Mouse (Mus musculus): ENCODE results near the gene Adck1. TPM values are rescaled to one million over a fixed set of nuclear protein-coding genes. Genes with fewer than 3 reads are reported as not detected.
"Not testable (repeated sequence)": the region's sequence is repeated elsewhere in the genome, so short reads cannot be mapped to it uniquely, and the experiment has no call there.

Adck1 gene
- 21.0 and 27.8 TPM in 2 replicates for polyA plus RNA-seq (2014; fragmentation: Nextera tagmentation; extraction: Ambion mirVana)

DNA sequence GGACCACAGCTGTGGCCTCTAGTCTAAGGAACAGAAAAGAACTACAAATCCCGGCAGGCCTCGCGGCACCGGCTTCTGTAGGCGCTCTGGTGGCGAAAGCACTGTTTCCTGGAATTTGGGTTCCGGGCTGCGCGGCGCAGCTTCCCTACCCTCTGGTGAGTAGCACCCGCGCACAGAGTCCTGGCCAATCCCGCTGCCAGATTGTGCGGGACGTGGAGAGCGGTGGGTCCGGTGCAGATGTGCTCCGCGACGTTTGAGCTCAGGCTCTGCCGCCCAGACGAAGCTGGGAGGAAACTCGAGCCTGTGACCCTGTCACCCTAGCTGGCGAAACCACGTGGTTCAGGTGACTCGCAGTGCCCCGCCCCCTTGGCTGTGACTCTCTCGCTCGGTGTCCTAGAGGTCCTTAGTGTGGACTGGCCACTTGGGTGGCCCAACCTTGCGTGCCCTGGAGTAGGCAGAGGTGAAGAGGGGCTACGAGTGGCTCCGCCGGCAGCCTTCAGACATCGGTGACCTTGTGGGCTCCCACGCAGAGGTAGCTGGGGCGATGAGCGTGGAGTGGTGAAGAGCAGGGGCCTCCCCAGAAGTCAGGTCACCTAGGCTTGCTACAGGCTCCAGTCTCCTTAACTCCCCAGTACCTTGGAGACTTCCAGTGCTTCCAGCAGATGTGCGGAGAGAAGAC, at the start of gene Adck1:
Adck1 (plus strand) TSS at position 114 of the 679 bp plus-strand sequence.
- 0 out of 2 replicates have a peak within 1 kb of the TSS, but pooled peaks have one; percentile 10 for H3K27ac ChIP-seq (ENCODE audit: low read depth, low read length)
- DNase-seq (ENCODE audit: low spot score) (peak; percentile 96), ATAC-seq (peak; percentile 98)
- WGBS, result under 1% methylated on average over 38 of the region's 38 CpGs
- peak within 1 kb of the TSS; percentile 85 for H3K4me2 ChIP-seq (ENCODE audit: low read length)
- H3K9me3 ChIP-seq (replicated peaks; ENCODE audit: control insufficient read depth, low read length), result no peaks in the 10 kb centered on the region
- H3K36me3 ChIP-seq (ENCODE audit: control insufficient read depth, insufficient read depth, low read length), result no peaks in the 10 kb centered on the region
- no peaks in the 10 kb centered on the region for H3K27me3 ChIP-seq (replicated peaks; ENCODE audit: control insufficient read depth, insufficient read depth, low read length)
- peak within 1 kb of the TSS; percentile 73 for H3K4me3 ChIP-seq (ENCODE audit: low read depth, low read length)
- H3K4me1 ChIP-seq (ENCODE audit: control insufficient read depth, insufficient read depth, low read length), result no peaks in the 10 kb centered on the region
- peak within 1 kb of the TSS; percentile 66 for H3K9ac ChIP-seq (ENCODE audit: low read length)

DNA sequence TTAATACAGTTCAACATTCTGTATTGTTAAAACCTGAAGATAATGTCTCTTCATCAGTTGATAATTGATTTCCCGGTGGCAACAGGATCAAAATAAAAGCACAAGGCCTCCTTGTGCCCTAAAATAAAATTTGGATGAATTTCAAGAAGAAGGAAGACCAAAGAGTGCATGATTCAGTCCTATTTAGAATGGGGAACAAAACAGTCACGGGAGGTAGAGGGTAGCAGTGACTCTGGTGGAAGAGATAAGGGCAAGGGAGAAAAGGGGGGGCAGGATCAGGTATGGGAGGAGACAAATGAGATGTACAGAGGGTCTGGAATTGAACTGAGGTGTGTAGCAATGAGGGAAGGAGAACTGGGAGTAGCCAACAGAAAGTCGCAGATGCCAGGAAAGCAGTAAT, 45.8 kb upstream of the Adck1 start:
- Histone ChIP-seq H3K4me2 (ENCODE audit: low read length) (no peak overlapping the region), H3K9me3 (replicated peaks; ENCODE audit: control insufficient read depth, low read length) (no peaks in the 10 kb centered on the region), H3K27ac (ENCODE audit: low read depth, low read length) (no peak overlapping the region), H3K27me3 (replicated peaks; ENCODE audit: control insufficient read depth, insufficient read depth, low read length) (no peaks in the 10 kb centered on the region), H3K4me1 (ENCODE audit: control insufficient read depth, insufficient read depth, low read length) (no peaks in the 10 kb centered on the region), H3K36me3 (ENCODE audit: control insufficient read depth, insufficient read depth, low read length) (no peaks in the 10 kb centered on the region), H3K4me3 (ENCODE audit: low read depth, low read length) (no peak overlapping the region), H3K9ac (ENCODE audit: low read length) (no peak overlapping the region)
- ATAC-seq (no peak), DNase-seq (ENCODE audit: low spot score) (no peak)
- WGBS, result 75% methylated on average over 3 of the region's 3 CpGs

DNA sequence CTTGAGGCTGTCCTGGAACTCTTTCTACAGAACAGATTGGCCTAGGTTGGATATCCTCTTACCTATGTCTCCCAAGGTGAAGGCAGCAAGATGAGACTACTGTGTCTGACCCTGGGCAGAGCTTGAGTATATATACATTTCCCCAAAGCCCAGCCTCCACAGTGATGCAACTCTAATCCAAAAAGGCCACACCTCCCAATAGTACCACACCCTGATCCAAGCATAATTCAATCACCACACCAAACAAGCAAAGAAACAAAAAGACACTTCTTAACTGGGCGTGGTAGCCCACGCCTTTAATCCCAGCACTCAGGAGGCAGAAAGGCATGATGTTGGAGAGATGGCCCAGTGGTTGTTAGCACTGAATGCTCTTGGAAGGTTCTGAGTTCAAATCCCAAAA, 36.4 kb upstream of the Adck1 start, which contains the start of gene Gm5039:
Gm5039 (minus strand) TSS at position 101 of the 400 bp plus-strand sequence.
- not testable (repeated sequence) for H3K4me1 ChIP-seq (ENCODE audit: control insufficient read depth, insufficient read depth, low read length); H3K4me2 ChIP-seq (ENCODE audit: low read length); DNase-seq (ENCODE audit: low spot score); H3K4me3 ChIP-seq (ENCODE audit: low read depth, low read length); H3K27me3 ChIP-seq (replicated peaks; ENCODE audit: control insufficient read depth, insufficient read depth, low read length); ATAC-seq; H3K9ac ChIP-seq (ENCODE audit: low read length); H3K27ac ChIP-seq (ENCODE audit: low read depth, low read length); H3K36me3 ChIP-seq (ENCODE audit: control insufficient read depth, insufficient read depth, low read length); H3K9me3 ChIP-seq (replicated peaks; ENCODE audit: control insufficient read depth, low read length)
- 95% methylated on average over 2 of the region's 2 CpGs for WGBS

DNA sequence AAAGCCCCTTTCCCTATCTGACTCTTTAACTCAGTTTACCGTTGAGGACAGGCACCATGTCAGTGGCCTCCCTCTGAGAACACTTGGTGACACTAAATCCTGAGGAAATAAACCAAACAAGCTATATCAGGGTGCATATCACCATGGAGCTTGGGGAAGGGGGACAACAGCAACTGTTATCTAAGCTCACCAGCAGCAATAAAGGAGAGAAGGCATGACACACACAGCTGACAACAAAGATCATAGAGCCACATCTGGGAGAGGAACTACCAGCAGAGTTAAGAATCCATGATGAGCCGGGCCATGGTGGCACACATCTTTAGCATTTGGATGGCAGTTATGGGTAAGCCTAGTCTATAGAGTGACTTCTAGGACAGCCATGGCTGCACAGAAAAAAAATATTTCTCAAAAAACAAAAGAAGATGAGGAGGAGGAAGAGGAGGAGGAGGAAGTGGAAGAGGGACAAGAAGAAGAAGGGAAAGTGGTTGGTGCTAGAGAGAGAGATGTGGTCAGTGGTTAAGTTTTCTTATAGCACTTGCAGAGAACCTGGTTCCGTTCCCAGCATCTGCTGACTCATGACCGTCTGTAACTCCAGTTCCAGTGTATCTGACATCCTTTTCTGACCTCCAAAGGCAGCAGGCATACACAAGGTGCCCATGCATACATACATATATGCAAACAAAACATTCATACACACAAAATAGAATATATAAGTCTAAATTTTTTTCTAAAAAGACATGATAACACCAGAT, 23.5 kb upstream of the Adck1 start:
- H3K36me3 ChIP-seq (ENCODE audit: control insufficient read depth, insufficient read depth, low read length); H3K9me3 ChIP-seq (replicated peaks; ENCODE audit: control insufficient read depth, low read length); ATAC-seq; H3K4me2 ChIP-seq (ENCODE audit: low read length); H3K27ac ChIP-seq (ENCODE audit: low read depth, low read length); H3K9ac ChIP-seq (ENCODE audit: low read length); H3K4me1 ChIP-seq (ENCODE audit: control insufficient read depth, insufficient read depth, low read length); H3K27me3 ChIP-seq (replicated peaks; ENCODE audit: control insufficient read depth, insufficient read depth, low read length); DNase-seq (ENCODE audit: low spot score); H3K4me3 ChIP-seq (ENCODE audit: low read depth, low read length): not testable (repeated sequence)
- WGBS, result 80% methylated on average over 4 of the region's 4 CpGs

DNA sequence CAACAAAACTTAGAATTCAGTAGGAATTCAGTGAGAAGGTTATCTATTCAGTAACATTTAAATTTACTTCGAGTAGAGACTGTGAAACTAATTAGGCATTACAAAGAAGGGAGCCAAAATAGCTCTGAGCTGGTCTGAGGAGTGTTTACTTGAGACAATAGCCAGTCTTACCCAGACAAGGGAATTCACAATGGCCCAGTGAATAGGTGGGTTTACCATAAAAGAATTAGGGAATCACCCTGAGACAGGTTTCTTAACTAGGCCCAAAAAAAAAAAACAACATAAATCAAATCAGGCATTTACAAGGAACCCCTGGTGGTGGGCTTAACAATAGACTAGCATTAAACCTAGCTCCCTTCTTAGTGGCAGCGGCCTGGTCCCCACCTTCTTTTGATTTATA, 19.1 kb upstream of the Adck1 start:
- not testable (repeated sequence) for H3K4me2 ChIP-seq (ENCODE audit: low read length); H3K4me3 ChIP-seq (ENCODE audit: low read depth, low read length); H3K27me3 ChIP-seq (replicated peaks; ENCODE audit: control insufficient read depth, insufficient read depth, low read length); H3K27ac ChIP-seq (ENCODE audit: low read depth, low read length); H3K9ac ChIP-seq (ENCODE audit: low read length); H3K36me3 ChIP-seq (ENCODE audit: control insufficient read depth, insufficient read depth, low read length); ATAC-seq; H3K9me3 ChIP-seq (replicated peaks; ENCODE audit: control insufficient read depth, low read length); DNase-seq (ENCODE audit: low spot score); H3K4me1 ChIP-seq (ENCODE audit: control insufficient read depth, insufficient read depth, low read length)
- WGBS, result 10% methylated on average over 2 of the region's 2 CpGs

- DNase-seq (ENCODE audit: low spot score) (no peak), ATAC-seq (peak; percentile 65)
- Histone ChIP-seq H3K4me3 (ENCODE audit: low read depth, low read length) (peak overlapping the region; percentile 29), H3K4me2 (ENCODE audit: low read length) (peak overlapping the region; percentile 50), H3K27me3 (replicated peaks; ENCODE audit: control insufficient read depth, insufficient read depth, low read length) (no peaks in the 10 kb centered on the region), H3K9ac (ENCODE audit: low read length) (peak overlapping the region; percentile 59), H3K27ac (ENCODE audit: low read depth, low read length) (no peak overlapping the region), H3K9me3 (replicated peaks; ENCODE audit: control insufficient read depth, low read length) (0 out of 2 replicates have a peak, but pooled peaks cover 2% of the 10 kb centered on the region), H3K36me3 (ENCODE audit: control insufficient read depth, insufficient read depth, low read length) (no peaks in the 10 kb centered on the region), H3K4me1 (ENCODE audit: control insufficient read depth, insufficient read depth, low read length) (peaks cover 3% of the 10 kb centered on the region; the same call in 1 of the 2 replicates)
- 14% methylated on average over 36 of the region's 41 CpGs for WGBS
Observed at GRCm38 (mm10) chr12:88354182-88354702, 6.1 kb upstream of the Adck1 start.

- H3K36me3 ChIP-seq (ENCODE audit: control insufficient read depth, insufficient read depth, low read length), result no peaks in the 10 kb centered on the region
- 54% methylated on average over 9 of the region's 9 CpGs for WGBS
Observed at GRCm38 (mm10) chr12:88361120-88361445, 729 bp downstream of the Adck1 start.

DNA sequence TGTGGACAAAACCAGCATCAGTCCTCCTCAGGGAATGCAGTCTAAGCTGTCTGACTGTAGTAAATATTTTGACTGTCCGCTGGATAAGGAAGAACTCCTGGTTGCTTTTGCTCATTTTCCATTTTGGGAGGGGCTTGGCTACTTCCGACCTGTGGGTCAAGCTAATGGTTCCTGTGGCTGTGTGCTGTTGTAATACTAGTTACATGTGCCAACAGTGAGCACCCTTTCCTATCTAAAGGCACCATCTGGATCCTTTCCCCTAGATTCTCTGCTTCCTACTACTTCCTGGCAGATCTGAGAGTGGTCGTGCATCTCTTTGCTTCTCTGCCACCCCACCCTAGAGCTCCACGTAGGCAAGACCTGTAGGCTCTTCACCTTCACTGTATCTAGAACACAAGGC, 7.3 kb downstream of the Adck1 start:
- Histone ChIP-seq H3K27me3 (replicated peaks; ENCODE audit: control insufficient read depth, insufficient read depth, low read length) (no peaks in the 10 kb centered on the region), H3K4me3 (ENCODE audit: low read depth, low read length) (no peak overlapping the region), H3K9me3 (replicated peaks; ENCODE audit: control insufficient read depth, low read length) (no peaks in the 10 kb centered on the region), H3K4me2 (ENCODE audit: low read length) (no peak overlapping the region), H3K4me1 (ENCODE audit: control insufficient read depth, insufficient read depth, low read length) (no peaks in the 10 kb centered on the region), H3K27ac (ENCODE audit: low read depth, low read length) (no peak overlapping the region), H3K9ac (ENCODE audit: low read length) (no peak overlapping the region), H3K36me3 (ENCODE audit: control insufficient read depth, insufficient read depth, low read length) (no peaks in the 10 kb centered on the region)
- DNase-seq (ENCODE audit: low spot score) (no peak), ATAC-seq (no peak)
- 92% methylated on average over 4 of the region's 4 CpGs for WGBS

More at GRCm38 (mm10) chr12:88361120-88361445, 729 bp downstream of the Adck1 start:
- no peak for DNase-seq (ENCODE audit: low spot score)
- peak overlapping the region; percentile 66 for H3K9ac ChIP-seq (ENCODE audit: low read length)
- no peak overlapping the region for H3K27ac ChIP-seq (ENCODE audit: low read depth, low read length)
- ATAC-seq, result peak; percentile 1; the same call in 1 of the 2 replicates
- peak overlapping the region; percentile 85 for H3K4me2 ChIP-seq (ENCODE audit: low read length)
- H3K9me3 ChIP-seq (replicated peaks; ENCODE audit: control insufficient read depth, low read length), result no peaks in the 10 kb centered on the region
- no peaks in the 10 kb centered on the region for H3K4me1 ChIP-seq (ENCODE audit: control insufficient read depth, insufficient read depth, low read length)
- H3K27me3 ChIP-seq (replicated peaks; ENCODE audit: control insufficient read depth, insufficient read depth, low read length), result no peaks in the 10 kb centered on the region
- H3K4me3 ChIP-seq (ENCODE audit: low read depth, low read length), result peak overlapping the region; percentile 73

- no peak overlapping the region for H3K4me2 ChIP-seq (ENCODE audit: low read length)
- DNase-seq (ENCODE audit: low spot score), result no peak
- H3K36me3 ChIP-seq (ENCODE audit: control insufficient read depth, insufficient read depth, low read length), result no peaks in the 10 kb centered on the region
- H3K27me3 ChIP-seq (replicated peaks; ENCODE audit: control insufficient read depth, insufficient read depth, low read length), result no peaks in the 10 kb centered on the region
- ATAC-seq, result no peak
- no peaks in the 10 kb centered on the region for H3K4me1 ChIP-seq (ENCODE audit: control insufficient read depth, insufficient read depth, low read length)
- H3K9me3 ChIP-seq (replicated peaks; ENCODE audit: control insufficient read depth, low read length), result no peaks in the 10 kb centered on the region
- no peak overlapping the region for H3K27ac ChIP-seq (ENCODE audit: low read depth, low read length)
- H3K4me3 ChIP-seq (ENCODE audit: low read depth, low read length), result no peak overlapping the region
- H3K9ac ChIP-seq (ENCODE audit: low read length), result no peak overlapping the region
- WGBS, result 88% methylated on average over 4 of the region's 4 CpGs
Observed at GRCm38 (mm10) chr12:88368618-88369017, 8.3 kb downstream of the Adck1 start.
